Mouse (Mus musculus): ENCODE data around the gene Xlr3a.
A peak's percentile ranks its signal among the peaks of the same experiment; 100 is the strongest.
"Not testable (repeated sequence)": the region's sequence is repeated elsewhere in the genome, so short reads cannot be mapped to it uniquely, and the experiment has no call there.

Gene Xlr3a

DNA sequence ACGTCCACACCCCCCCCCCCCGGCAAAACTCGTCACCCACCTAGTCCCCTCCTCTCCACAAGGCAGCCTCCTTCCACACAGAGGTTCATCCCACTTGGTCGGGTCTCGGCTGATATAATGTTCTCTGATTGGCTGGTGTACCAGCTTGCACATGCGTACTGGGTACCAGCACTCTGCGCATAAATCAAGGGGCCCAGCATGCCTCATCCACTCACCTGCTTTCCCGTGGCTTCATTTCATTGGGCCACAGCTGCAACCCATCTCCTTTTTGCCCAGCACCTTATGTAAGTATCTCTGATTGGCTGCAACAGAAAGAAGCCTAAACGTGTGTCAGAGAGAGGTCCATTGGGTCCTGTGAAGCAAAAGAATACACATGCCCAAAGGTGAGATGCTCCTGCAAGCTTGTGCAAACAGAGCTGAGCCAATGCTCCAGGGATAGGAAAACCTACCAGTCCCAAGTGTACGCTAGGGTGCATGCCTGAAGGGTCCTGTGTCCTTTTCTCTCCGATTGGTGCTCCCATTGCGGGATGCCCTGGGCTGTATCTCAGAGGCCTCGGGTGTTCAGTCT, at the start of gene Xlr3a:
TSS of gene Xlr3a (minus strand) at position 155 of the 568 bp plus-strand sequence.
- DNase-seq (ENCODE audit: low read depth, low spot score), result peak; percentile 4

DNA sequence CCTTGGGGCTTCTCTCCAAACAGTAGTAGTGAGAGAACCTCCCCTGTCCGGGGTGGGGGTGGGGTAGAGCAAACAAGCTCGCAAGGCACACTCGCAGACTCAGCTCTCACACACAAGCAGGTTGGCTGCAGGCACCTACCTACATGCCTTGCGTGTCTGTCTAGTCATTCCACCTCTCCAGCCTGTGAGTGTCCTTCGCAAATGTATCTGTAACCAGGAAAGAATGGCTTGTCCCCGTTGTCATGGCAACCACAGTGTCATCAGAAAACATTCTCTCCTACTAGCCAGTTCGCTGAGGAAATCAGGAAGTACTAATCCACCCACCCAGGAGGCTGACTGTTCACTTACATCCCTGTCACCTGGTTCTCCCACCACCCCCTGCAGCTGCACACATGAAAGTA, 46.3 kb upstream of the Xlr3a start:
- DNase-seq (ENCODE audit: low read depth, low spot score), result not testable (repeated sequence)

DNA sequence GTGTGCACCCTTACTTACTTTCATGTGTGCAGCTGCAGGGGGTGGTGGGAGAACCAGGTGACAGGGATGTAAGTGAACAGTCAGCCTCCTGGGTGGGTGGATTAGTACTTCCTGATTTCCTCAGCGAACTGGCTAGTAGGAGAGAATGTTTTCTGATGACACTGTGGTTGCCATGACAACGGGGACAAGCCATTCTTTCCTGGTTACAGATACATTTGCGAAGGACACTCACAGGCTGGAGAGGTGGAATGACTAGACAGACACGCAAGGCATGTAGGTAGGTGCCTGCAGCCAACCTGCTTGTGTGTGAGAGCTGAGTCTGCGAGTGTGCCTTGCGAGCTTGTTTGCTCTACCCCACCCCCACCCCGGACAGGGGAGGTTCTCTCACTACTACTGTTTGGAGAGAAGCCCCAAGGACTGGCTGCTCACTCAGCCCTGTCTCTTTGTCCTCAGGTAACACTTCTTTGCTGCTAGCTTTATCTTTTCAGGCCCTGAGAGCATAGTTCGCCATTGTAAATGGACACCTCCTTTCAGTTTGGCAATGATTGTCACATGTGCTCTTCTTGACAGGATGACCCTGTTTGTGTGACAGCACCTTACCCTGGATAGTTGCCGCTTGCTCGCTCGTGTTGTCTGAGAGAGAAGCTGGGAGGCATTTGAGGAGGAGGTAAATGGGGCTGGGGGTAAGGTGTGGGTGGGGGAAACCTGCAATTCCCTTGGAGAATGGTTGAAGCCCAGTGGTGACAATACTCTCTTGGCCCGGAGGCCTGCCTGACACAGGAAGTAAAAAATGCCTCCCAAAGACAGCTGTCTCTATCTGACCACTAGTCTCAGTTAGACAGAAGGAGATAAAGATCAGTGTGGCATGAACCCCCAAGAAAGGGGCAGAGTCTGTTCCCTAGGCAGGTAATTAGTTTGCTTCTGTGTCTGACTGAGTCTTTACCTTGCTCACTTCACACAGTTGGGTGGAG, 26.2 kb upstream of the Xlr3a start:
- not testable (repeated sequence) for DNase-seq (ENCODE audit: low read depth, low spot score)

DNA sequence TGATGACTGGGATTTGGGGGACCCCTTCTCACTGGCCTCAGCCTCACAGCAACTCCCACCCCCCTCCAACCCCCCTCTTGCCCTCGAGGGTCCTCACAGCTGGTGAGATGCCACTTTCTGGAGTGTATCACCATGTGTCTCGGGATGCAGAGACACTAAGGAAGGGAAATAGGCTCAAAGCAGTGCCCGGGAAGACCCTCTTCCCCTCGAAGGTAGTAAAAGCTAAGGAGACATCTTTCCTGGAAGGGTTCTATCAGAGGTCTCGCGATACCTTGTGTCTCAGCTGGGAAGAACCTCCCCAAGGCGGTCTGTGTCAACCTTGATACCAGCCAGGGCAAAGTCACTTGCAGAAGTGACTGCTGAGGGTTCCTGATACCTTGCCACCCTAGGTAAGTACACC, 19.9 kb upstream of the Xlr3a start, which contains the start of gene Gm14685:
TSS of gene Gm14685 (plus strand) at position 301 of the 400 bp plus-strand sequence.
- DNase-seq (ENCODE audit: low read depth, low spot score), result not testable (repeated sequence)

DNA sequence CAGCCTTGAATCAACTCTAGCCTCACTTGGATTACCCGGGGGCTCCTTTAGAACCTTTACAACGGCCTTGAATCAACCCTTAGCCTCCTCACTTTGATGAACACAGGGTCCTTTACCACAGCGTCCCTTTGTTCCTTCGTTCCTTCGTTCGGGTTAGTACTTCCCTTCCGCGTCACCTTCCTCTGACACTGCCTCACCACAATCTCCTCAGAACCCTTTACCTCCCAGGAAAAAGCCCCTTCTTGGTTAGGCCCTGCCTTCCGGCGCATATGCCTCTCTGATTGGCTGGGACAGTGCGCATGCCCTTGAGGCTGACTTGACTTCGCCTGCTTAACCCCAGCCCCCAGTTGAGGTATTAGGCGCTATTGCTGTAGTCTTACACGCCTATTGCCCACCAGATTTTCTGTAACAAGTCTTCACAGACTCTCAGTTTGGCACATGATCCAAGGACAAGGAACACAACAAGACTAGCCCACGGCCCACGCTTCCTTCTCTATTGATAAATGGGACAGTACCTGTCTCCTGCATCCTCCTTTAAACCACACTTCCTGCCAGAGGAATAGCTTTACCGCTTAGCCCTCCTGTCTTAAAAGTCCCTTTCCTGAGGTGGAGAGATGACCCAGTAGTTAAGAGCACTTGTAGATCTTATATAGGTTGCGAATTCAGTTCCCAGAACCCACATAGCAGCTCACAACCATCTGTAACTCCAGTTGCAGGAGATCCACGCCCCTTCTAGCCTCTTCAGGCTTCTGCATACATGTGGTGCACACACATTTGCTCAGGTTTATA, 14.4 kb downstream of the Xlr3a start, which contains the start of gene Xlr4a:
TSS of gene Xlr4a (minus strand) at position 212 of the 789 bp plus-strand sequence.
- peak; percentile 67 for DNase-seq (ENCODE audit: low read depth, low spot score)

DNA sequence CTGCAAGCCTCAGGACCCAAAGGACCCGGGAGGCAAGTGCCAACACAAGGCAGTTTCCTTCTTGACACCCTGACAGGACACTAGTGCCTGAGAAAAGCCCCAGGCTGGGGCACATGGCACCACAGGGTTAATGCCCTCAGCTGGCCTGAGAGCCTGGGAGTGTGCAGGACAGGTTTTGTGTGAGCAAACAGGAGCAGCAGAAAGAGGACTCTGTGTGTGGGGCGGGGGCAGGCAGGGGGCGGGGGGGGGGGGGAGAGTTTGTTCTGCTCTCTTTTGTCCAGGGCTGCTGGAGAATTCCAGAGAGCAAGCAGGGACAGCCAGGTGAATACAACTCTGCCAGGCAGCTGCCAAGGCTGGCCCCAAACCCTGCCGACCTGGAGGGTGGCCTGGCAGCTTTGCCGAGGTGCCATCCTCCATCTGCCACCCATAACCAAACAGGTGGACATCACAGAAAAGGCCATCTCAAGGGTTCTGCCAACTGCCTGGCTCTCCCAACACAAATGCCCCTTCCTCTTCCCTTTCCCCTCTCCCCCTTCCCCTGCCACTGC, 30.1 kb downstream of the Xlr3a start:
- DNase-seq (ENCODE audit: low read depth, low spot score), result not testable (repeated sequence)

DNA sequence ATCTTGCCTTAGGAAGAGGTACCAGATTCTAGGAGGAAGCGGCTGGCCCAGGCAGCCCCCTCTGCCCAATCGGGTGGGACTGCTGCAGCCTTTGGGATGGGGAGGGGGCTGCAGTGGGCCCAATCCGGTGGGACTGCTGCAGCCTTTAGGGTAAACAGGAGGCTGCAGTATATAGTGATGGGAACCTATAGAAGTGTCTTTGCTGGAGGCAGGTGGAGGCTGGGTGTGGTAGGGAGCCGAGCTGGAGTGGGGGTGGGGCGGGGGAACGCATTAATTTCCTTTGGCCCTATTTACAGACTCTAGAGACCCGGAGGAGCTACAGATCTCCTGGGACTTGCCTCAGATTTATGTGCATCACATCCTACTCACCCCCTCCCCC, 32.5 kb downstream of the Xlr3a start, which contains the start of gene Pnma3:
TSS of gene Pnma3 (plus strand) at position 373 of the 379 bp plus-strand sequence.
- DNase-seq (ENCODE audit: low read depth, low spot score), result no peak

DNA sequence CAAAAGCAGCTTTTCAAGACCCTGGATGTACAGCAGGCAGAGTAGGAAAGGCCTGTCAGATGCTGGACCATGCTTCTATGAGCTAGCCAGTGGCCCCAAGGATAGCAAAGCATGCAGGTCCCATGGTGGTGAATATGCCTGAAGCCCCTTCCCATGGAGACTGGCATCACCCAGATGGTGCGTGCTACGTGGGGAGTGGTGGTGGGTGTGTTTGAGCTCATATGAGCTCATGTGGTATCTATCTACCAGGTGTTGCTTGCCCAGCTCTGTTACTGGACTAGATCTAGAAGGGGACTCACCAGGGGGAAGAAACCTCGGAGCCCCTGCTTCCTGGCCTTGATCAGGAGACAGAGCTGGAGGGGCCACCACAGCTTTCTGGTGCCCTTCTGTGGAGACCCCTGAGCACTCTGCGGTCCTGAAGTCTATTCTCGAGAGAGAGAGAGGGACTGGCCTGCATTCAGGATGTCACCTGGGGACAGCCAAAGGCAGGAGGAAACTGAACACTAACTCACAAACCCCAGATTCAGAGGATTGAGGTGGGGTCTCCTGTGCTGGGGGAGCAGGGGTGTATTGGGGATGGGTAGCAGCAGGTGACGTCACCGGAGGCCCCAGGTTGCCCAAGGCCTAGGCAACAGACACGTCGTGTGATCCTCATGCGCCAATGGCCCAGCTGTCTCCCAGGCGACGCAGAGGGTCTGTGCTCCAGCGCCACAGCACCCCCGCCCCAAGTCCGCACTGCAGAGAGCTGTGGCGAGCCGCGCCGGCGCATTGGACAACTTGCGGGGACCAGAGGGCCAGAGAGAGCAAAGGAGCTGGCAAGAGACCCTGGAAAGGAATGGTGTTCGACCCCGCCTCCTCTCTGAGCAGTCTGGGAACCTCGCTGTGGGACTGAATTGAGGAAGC, 33.1 kb downstream of the Xlr3a start:
- no peak for DNase-seq (ENCODE audit: low read depth, low spot score)

DNA sequence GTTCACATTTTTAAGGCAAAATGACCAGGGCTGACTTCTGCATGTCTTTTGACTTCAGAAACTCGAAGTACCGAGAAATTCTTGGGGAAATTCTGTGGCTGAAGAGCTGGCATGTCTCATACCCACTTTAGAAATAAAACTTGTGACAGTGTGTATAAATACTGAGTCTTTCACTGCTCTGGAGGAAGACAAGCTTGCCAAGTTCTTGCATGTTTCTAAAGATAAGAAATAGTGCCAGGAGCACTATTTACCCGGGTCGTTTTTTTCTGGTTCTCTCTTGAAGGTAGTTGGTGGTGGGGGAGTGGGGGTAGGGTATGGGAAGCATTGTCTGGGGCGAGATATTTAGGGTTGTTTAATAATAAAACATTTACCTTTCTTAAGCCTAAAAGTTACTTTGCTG, 34.6 kb downstream of the Xlr3a start:
- no peak for DNase-seq (ENCODE audit: low read depth, low spot score)

DNA sequence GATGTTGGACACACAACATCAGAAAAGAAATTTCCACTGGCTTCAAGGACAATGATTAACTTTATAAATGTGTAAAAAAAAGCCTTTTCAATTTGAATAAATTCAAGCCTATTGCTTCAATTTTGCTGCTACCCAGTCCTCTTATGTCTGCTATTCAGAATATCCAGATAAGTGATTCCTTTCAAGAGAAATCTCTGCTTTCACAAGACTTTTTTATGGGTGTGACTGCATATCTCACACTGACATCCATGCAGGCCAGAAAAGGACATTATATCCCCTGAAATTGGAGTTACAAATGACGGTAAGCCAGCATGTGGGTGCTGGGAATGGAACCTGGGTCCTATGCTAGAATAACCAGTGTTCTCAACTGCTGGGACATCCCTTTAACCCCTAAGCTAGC, 35.4 kb downstream of the Xlr3a start:
- DNase-seq (ENCODE audit: low read depth, low spot score), result no peak

DNA sequence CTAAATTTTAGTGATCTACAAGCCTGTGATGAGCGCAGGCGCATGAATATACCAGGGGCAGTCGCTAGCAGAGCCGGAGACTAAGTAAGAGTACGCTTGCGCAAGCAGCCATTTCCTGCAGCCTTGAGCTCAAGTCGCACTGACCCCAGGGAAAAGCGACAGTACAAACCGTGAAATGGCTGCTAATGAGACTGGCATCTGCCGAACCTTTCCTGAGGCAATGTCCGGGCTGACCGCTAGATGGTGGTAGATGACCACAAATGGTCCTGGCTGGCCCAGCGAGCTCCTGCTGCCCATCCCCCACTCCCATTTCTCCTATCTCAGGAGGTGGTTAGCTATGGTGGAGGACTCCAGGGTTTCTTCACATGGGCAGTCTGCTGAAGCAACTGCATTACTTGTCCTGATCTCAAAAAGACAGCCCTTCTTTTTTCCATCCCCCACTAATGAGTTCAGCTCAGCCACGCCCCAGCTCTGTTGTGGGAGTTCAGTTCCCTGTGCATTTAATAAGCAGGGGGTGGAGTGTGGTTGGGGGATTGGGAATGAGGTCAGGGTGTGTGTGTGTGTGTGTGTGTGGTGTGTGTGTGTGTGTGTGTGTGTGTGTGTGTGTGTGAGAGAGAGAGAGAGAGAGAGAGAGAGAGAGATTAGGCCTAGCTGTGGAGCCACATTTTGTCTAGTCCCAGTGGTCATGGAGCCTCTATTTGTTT, 42.9 kb downstream of the Xlr3a start:
- DNase-seq (ENCODE audit: low read depth, low spot score), result peak; percentile 92

DNA sequence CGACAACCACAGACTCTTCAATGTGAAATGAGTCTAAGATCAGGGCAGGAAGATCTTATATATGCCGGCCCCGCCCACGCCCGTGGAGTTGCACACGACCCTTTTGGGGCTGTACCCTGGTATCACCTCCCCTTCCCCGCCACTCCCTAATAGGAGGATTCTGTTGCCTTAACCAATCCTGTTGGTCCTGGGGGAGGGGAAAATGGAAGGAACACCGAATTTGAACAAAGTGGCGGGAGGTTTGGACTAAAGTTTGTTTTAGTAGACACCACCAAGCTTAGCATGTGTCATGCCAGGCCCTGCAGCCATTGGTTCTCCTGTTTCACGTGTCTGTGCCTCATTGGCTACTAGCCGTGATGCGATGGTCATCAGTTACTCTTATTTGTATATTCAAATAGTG, 57.2 kb downstream of the Xlr3a start:
- no peak for DNase-seq (ENCODE audit: low read depth, low spot score)

DNA sequence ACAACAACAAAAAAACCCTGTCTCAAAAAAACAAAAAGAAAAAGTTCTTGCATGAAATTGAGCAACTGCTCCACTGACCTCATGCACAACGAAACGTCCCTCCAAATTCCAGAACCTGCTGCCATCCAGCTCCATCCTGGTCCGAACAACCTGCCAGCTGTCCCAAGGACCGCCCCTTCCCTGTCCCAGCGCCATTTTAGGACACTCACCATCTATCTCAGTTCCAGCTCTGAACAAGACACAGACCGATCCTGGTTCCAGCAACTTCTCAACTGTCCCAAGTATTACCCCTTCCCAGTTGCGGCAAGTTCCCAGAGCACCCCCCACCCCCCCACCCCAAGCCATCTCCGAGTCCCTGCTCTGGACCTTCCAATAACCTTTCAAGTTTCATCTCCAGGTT, 58.1 kb downstream of the Xlr3a start:
- DNase-seq (ENCODE audit: low read depth, low spot score), result no peak

DNA sequence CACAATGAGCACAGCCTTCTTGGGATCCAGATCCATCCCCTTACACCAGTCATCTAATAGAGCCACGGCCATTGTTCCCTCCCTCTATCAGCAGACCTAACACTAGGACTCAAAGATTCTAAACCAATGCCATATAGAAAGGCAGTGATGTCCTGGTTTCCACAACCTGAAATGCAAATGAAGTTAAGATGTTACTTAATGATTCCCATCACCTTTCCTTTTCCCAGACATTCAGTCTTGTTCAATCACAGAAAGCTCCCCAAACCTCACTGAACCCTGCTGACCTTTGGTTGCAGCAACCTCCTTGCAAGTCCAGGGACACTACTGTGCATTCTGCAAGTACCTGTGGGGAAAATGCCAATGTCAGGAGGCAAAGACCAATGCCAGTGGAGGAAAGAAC, 59.9 kb downstream of the Xlr3a start, which contains the start of gene Pnma5:
TSS of gene Pnma5 (minus strand) at position 101 of the 400 bp plus-strand sequence.
- DNase-seq (ENCODE audit: low read depth, low spot score), result no peak

All from CD4-positive, CD25-positive, alpha-beta regulatory T cell, adult 2 months (primary cell).